Mouse (Mus musculus): ENCODE measurements at regions not wholly inside any gene's neighbourhood (a gene's known extent, or its start where the extent isn't known, plus 50 kb on each side); places are given as distances from the start of the nearest gene placed in this dataset.

DNA sequence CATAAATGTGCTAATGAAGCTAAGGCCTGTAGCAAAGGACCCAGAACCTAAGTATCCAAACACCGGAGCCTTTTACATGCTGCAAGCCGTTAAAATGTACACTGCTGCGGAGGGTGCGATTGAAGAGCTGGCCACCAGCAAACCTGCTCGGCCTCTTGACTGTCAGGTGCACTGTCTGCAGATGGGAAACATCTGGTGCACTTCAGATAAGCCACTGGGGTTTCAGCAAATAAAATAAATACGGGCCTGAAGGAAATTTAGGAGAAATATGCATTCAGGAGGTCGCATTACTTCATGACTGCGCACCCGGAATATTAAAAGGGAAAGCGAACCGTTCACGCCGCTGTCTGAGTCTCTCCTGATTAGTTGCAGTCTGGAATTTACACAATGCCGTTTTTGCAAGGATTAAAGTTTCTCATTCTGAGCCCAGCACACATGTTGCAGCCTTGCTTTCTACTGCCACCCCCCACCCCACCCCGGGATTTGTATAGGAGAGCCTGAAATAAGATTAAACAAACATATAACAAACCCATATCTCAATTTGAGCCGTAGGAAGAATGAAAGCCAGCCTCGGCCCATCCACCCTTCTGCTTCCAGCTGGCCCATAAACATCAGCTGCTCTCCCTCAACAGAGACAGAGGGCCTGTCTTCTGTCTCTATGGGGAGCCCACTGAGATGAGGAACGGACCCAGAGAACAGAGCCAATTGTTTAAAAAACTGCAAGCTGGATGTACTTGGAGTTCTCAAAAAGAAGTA, 103.5 kb upstream of the Cd180 start:
- intact Hi-C loops (cut with DNase I) = loop anchor here (1.0 kb wide), 1 partner anchor 17 kb away; no protein-coding TSS in a partner anchor

DNA sequence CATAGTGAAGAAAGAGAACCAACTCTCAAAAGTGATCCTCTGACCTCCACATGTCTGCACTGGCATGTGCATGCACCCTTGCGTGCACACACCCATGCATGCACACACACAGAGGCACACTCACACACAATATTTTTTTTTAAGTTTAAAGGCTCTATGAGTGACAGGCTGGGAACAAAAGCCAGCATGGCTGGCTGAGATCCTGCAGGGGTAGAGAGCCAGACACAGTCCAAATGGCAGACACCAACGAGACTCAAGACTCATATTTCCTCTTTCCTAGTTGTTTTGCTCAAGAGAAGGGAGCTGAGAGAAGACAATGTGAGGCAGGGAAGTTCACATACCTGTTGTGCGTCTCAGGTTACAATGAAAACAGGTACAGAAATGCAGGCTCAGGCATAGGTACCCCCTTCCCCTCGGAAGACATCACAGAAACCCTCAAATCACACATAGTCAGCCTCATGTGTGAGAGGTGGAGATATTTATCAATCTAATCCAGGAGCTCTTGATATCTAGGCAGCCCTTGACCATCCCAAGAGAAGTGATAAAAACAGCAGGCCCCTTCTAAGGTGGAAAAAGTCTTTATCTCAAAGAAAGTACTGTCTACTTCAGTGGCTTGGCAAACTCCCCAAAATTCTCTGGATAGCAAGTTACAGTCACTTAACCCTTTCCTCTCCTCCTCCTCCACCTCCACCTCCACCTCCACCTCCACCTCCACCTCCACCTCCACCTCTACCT, 101.4 kb upstream of the Cd180 start:
- intact Hi-C loops (cut with DNase I) = no loop called here
- DNase-seq (ENCODE audit: low spot score in 2 of 2) = no peak

More for the DNA sequence above, 103.5 kb upstream of the Cd180 start:
- peak in 1 of 2 experiments; percentile 62 for DNase-seq (ENCODE audit: low spot score in 2 of 2)

GRCm38 (mm10) chr13:102593405-102594200, 99.8 kb upstream of the Cd180 start:
- intact Hi-C loops (cut with DNase I) = no loop called here
- DNase-seq (ENCODE audit: low spot score in 2 of 2) = peak; percentile 46 to 57

- intact Hi-C loops (cut with DNase I) = no loop called here
- DNase-seq (ENCODE audit: low spot score in 2 of 2) = no peak
These were observed 99.2 kb upstream of the Cd180 start for GRCm38 (mm10) chr13:102594201-102594600.

GRCm38 (mm10) chr13:102595602-102596001, 97.8 kb upstream of the Cd180 start:
- DNase-seq (ENCODE audit: low spot score in 2 of 2) = peak; percentile 43 to 84
- intact Hi-C loops (cut with DNase I) = no loop called here

GRCm38 (mm10) chr13:102596101-102596500, 97.3 kb upstream of the Cd180 start:
- intact Hi-C loops (cut with DNase I) = no loop called here
- no peak for DNase-seq (ENCODE audit: low spot score in 2 of 2)

GRCm38 (mm10) chr13:102598181-102598580, 95.2 kb upstream of the Cd180 start:
- intact Hi-C loops (cut with DNase I) = no loop called here

DNA sequence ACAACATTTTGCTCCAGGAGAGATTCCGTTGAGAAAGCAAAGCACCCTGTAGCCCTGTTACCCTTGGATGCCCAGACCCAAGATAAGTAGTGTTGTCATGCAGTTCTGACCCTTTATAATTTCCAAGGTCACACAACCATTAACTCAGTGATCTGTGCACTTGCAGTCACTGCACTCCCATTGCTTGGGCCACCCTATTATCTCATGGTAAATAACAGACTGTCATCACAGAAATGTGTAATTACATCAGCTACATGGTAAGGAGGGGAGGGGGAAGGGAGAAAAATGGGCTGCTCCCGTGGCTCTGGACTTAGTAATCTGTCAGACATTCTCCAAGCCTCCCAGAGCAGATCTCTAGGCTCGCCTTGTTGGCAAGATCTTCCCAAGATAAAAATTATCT, 93.8 kb upstream of the Cd180 start:
- intact Hi-C loops (cut with DNase I) = no loop called here

More at GRCm38 (mm10) chr13:102598181-102598580, 95.2 kb upstream of the Cd180 start:
- no peak for DNase-seq (ENCODE audit: low spot score in 2 of 2)

DNA sequence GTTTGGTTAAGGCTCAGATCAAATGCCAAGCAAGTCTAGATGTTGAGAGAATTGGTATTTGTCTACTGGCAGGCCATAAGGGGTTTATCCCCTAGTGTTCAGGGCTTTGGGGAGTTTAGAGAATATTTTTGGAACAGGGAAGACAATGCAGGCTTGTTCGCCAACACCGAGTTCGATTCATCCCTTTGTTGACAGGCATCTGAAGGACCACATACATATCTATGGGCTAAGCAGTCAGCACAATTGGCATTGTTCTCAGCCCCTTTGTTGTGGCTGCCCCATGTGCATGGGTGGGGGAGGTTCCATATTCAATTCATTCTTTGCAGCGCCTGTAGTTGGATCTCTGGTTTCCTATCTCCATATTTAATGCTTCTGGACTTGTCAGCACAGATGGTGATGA, 93.3 kb upstream of the Cd180 start:
- intact Hi-C loops (cut with DNase I) = no loop called here
- peak in 1 of 2 experiments; percentile 35 for DNase-seq (ENCODE audit: low spot score in 2 of 2)

More for the DNA sequence above, 93.8 kb upstream of the Cd180 start:
- DNase-seq (ENCODE audit: low spot score in 2 of 2) = no peak

- intact Hi-C loops (cut with DNase I) = no loop called here
- DNase-seq (ENCODE audit: low spot score in 2 of 2) = no peak
These were observed 68.9 kb upstream of the Cd180 start for GRCm38 (mm10) chr13:102624461-102624860.

GRCm38 (mm10) chr13:102625171-102625835, 68.1 kb upstream of the Cd180 start:
- DNase-seq (ENCODE audit: low spot score in 2 of 2) = peak; percentile 56 to 77

GRCm38 (mm10) chr13:102625836-102626340, 67.5 kb upstream of the Cd180 start:
- intact Hi-C loops (cut with DNase I) = no loop called here

More at GRCm38 (mm10) chr13:102625171-102625835, 68.1 kb upstream of the Cd180 start:
- intact Hi-C loops (cut with DNase I) = no loop called here

DNA sequence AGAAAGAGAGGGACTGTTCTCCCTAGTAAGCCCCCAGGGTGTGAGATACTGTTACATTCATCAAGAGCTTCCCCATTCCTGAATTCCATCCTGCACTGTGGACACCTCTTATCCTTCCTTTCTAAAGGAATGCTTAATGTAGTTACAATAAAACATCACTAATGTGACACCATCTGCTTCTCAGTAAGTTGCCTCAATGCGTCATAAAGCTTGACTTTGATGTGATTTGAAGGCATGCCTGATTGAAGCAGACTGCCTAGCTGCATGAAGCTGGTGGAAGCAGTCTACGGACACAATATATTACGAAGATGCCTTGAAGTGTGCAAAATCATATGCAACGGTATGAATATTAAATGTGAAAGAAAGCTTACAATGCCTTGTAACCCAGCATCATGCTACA, 65.6 kb upstream of the Cd180 start:
- intact Hi-C loops (cut with DNase I) = no loop called here
- no peak for DNase-seq (ENCODE audit: low spot score in 2 of 2)

More at GRCm38 (mm10) chr13:102625836-102626340, 67.5 kb upstream of the Cd180 start:
- DNase-seq (ENCODE audit: low spot score in 2 of 2) = no peak

GRCm38 (mm10) chr13:102629176-102629575, 64.2 kb upstream of the Cd180 start:
- intact Hi-C loops (cut with DNase I) = no loop called here
- no peak for DNase-seq (ENCODE audit: low spot score in 2 of 2)

DNA sequence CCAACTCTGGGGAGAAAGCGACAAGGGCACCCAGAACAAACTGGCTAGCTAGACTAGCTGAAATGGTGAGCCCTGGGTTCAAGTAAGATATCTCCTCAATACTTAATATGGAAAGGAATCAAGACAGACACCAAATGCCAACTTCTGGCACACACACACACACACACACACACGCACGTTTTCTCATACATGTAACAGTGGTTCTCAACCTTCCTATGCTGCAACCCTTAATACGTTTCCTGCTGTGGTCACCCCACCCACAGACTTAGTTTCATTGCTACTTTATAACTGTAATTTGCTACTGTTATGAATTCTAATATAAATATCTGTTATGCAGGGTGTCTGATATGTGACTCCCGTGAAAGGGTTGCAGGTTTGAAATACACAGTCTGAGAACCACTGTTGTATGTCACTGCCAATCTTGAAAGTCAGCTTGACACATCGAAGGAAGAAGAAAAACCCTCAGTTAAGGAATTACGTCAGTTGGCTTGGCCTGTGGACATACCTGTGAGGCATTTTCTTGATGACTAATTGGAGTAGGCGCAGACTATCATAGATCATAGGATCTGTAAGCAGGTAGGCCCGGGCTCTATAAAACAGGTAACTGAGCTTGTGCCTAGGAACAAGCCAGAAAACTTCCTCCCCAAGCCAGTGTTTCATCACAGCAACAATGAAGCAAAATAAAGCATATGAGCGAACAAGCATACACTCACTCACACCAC, 59.0 kb upstream of the Cd180 start:
- intact Hi-C loops (cut with DNase I) = no loop called here
- no peak for DNase-seq (ENCODE audit: low spot score in 2 of 2)

- intact Hi-C loops (cut with DNase I) = no loop called here
- DNase-seq (ENCODE audit: low spot score in 2 of 2) = no peak
These were observed 57.3 kb upstream of the Cd180 start for GRCm38 (mm10) chr13:102636032-102636431.

- DNase-seq (ENCODE audit: low spot score in 2 of 2) = no peak
- intact Hi-C loops (cut with DNase I) = no loop called here
These were observed 56.3 kb upstream of the Cd180 start for GRCm38 (mm10) chr13:102637059-102637458.

DNA sequence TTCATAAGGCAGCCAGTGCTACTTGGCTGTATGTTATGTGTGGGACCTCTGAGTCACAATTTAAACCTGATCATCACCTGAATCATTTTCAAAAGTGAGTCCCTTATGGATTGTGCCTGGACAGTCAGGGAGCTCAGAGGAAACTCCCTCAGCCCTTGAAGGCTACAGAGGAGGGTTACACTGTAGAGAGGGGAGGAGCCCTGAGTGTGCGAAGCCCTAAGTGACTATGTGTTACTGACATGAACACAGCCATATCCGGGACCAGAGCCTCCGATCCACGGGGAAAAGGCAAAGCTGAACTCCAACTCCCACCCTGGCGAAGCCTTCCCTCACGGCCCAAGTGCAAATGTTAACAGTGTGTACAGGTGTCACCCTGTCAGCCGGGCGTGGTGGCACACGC, 53.7 kb upstream of the Cd180 start:
- no peak for DNase-seq (ENCODE audit: low spot score in 2 of 2)
- intact Hi-C loops (cut with DNase I) = loop anchor here (10.0 kb wide), 1 partner anchor 725 kb away; no protein-coding TSS in a partner anchor

- no peak for DNase-seq (ENCODE audit: low spot score in 2 of 2)
- intact Hi-C loops (cut with DNase I) = loop anchor here (10.0 kb wide), 1 partner anchor 725 kb away; no protein-coding TSS in a partner anchor
These were observed 53.2 kb upstream of the Cd180 start for GRCm38 (mm10) chr13:102640171-102640570.

All from left cerebral cortex, postnatal 25 days (tissue).